Mouse (Mus musculus): ENCODE data around the gene Grcc10. TPM values are rescaled to one million over a fixed set of nuclear protein-coding genes. Genes with fewer than 3 reads are reported as not detected.

The Grcc10 gene
- 301 and 355 TPM in 2 replicates for polyA plus RNA-seq (2012; ENCODE audit: insufficient read depth, insufficient read length, missing spikeins)

GRCm38 (mm10) chr6:124740888-124741761, at the start of gene Grcc10:
Gene Grcc10 (minus strand): TSS chr6:124741374.
- peak within 1 kb of the TSS; percentile 91 for H3K27ac ChIP-seq (replicated peaks; ENCODE audit: low read depth, low read length)
- H3K4me1 ChIP-seq (ENCODE audit: control insufficient read depth, insufficient read depth, insufficient read length, low read length) = peaks cover 11% of the 10 kb centered on the region; the same call in 1 of the 2 replicates
- H3K4me3 ChIP-seq (ENCODE audit: insufficient read depth, low read depth, low read length) = peak within 1 kb of the TSS; percentile 65

GRCm38 (mm10) chr6:124790121-124790520, 48.9 kb upstream of the Grcc10 start:
- Histone ChIP-seq H3K4me3 (ENCODE audit: insufficient read depth, low read depth, low read length) (no peak overlapping the region), H3K4me1 (ENCODE audit: control insufficient read depth, insufficient read depth, insufficient read length, low read length) (no peaks in the 10 kb centered on the region)

GRCm38 (mm10) chr6:124789519-124789918, 48.3 kb upstream of the Grcc10 start:
- Histone ChIP-seq H3K4me3 (ENCODE audit: insufficient read depth, low read depth, low read length) (no peak overlapping the region), H3K27ac (replicated peaks; ENCODE audit: low read depth, low read length) (no peak overlapping the region), H3K4me1 (ENCODE audit: control insufficient read depth, insufficient read depth, insufficient read length, low read length) (no peaks in the 10 kb centered on the region)

More at GRCm38 (mm10) chr6:124790121-124790520, 48.9 kb upstream of the Grcc10 start:
- no peak overlapping the region for H3K27ac ChIP-seq (replicated peaks; ENCODE audit: low read depth, low read length)

GRCm38 (mm10) chr6:124787722-124788121, 46.5 kb upstream of the Grcc10 start:
- Histone ChIP-seq H3K4me3 (ENCODE audit: insufficient read depth, low read depth, low read length) (no peak overlapping the region), H3K27ac (replicated peaks; ENCODE audit: low read depth, low read length) (no peak overlapping the region)

GRCm38 (mm10) chr6:124786756-124787420, 45.7 kb upstream of the Grcc10 start:
- Histone ChIP-seq H3K4me1 (ENCODE audit: control insufficient read depth, insufficient read depth, insufficient read length, low read length) (no peaks in the 10 kb centered on the region), H3K4me3 (ENCODE audit: insufficient read depth, low read depth, low read length) (no peak overlapping the region), H3K27ac (replicated peaks; ENCODE audit: low read depth, low read length) (no peak overlapping the region)

More at GRCm38 (mm10) chr6:124787722-124788121, 46.5 kb upstream of the Grcc10 start:
- H3K4me1 ChIP-seq (ENCODE audit: control insufficient read depth, insufficient read depth, insufficient read length, low read length) = no peaks in the 10 kb centered on the region

- Histone ChIP-seq H3K27ac (replicated peaks; ENCODE audit: low read depth, low read length) (no peak overlapping the region), H3K4me3 (ENCODE audit: insufficient read depth, low read depth, low read length) (peak overlapping the region; percentile 25; the same call in 1 of the 2 replicates), H3K4me1 (ENCODE audit: control insufficient read depth, insufficient read depth, insufficient read length, low read length) (no peaks in the 10 kb centered on the region; the same call in 1 of the 2 replicates)
Observed at GRCm38 (mm10) chr6:124782436-124782835, 41.3 kb upstream of the Grcc10 start.

- H3K27ac ChIP-seq (replicated peaks; ENCODE audit: low read depth, low read length) = no peak overlapping the region
- no peaks in the 10 kb centered on the region; the same call in 1 of the 2 replicates for H3K4me1 ChIP-seq (ENCODE audit: control insufficient read depth, insufficient read depth, insufficient read length, low read length)
- no peak overlapping the region for H3K4me3 ChIP-seq (ENCODE audit: insufficient read depth, low read depth, low read length)
Observed at GRCm38 (mm10) chr6:124780917-124781316, 39.7 kb upstream of the Grcc10 start.

- H3K27ac ChIP-seq (replicated peaks; ENCODE audit: low read depth, low read length) = no peak overlapping the region
- peak overlapping the region; percentile 56 for H3K4me3 ChIP-seq (ENCODE audit: insufficient read depth, low read depth, low read length)
- no peaks in the 10 kb centered on the region; the same call in 1 of the 2 replicates for H3K4me1 ChIP-seq (ENCODE audit: control insufficient read depth, insufficient read depth, insufficient read length, low read length)
Observed at GRCm38 (mm10) chr6:124779984-124780416, 38.8 kb upstream of the Grcc10 start.

GRCm38 (mm10) chr6:124779222-124779983, 38.2 kb upstream of the Grcc10 start, which contains the start of gene Lrrc23:
Gene Lrrc23 (minus strand): TSS chr6:124779727.
- Histone ChIP-seq H3K27ac (replicated peaks; ENCODE audit: low read depth, low read length) (no peak within 1 kb of the TSS), H3K4me1 (ENCODE audit: control insufficient read depth, insufficient read depth, insufficient read length, low read length) (no peaks in the 10 kb centered on the region; the same call in 1 of the 2 replicates), H3K4me3 (ENCODE audit: insufficient read depth, low read depth, low read length) (peak within 1 kb of the TSS; percentile 56)

- no peak overlapping the region for H3K27ac ChIP-seq (replicated peaks; ENCODE audit: low read depth, low read length)
- H3K4me3 ChIP-seq (ENCODE audit: insufficient read depth, low read depth, low read length) = no peak overlapping the region
- H3K4me1 ChIP-seq (ENCODE audit: control insufficient read depth, insufficient read depth, insufficient read length, low read length) = no peaks in the 10 kb centered on the region
Observed at GRCm38 (mm10) chr6:124770511-124770910, 29.3 kb upstream of the Grcc10 start.

- H3K27ac ChIP-seq (replicated peaks; ENCODE audit: low read depth, low read length) = no peak overlapping the region
- no peak overlapping the region for H3K4me3 ChIP-seq (ENCODE audit: insufficient read depth, low read depth, low read length)
- H3K4me1 ChIP-seq (ENCODE audit: control insufficient read depth, insufficient read depth, insufficient read length, low read length) = no peaks in the 10 kb centered on the region
Observed at GRCm38 (mm10) chr6:124770013-124770412, 28.8 kb upstream of the Grcc10 start.

- Histone ChIP-seq H3K4me3 (ENCODE audit: insufficient read depth, low read depth, low read length) (peak within 1 kb of the TSS; percentile 66), H3K27ac (replicated peaks; ENCODE audit: low read depth, low read length) (no peak within 1 kb of the TSS), H3K4me1 (ENCODE audit: control insufficient read depth, insufficient read depth, insufficient read length, low read length) (no peaks in the 10 kb centered on the region)
Observed at GRCm38 (mm10) chr6:124769101-124769765, 28.1 kb upstream of the Grcc10 start, which contains the start of gene Eno2. Gene Eno2 (minus strand): TSS chr6:124769673.

GRCm38 (mm10) chr6:124768704-124769044, 27.5 kb upstream of the Grcc10 start:
- Histone ChIP-seq H3K4me3 (ENCODE audit: insufficient read depth, low read depth, low read length) (peak overlapping the region; percentile 66), H3K27ac (replicated peaks; ENCODE audit: low read depth, low read length) (no peak overlapping the region), H3K4me1 (ENCODE audit: control insufficient read depth, insufficient read depth, insufficient read length, low read length) (no peaks in the 10 kb centered on the region)

All from brown adipose tissue, adult 24 weeks (tissue).